Mouse (Mus musculus) erythroblast, embryonic 14.5 days (primary cell): ENCODE results near the gene Poll.

Experiments used
- GATA1 ChIP-seq: IDR thresholded peaks from 2 replicates; pipeline ENCODE4 v1.6.1; 2012; ENCODE audit warnings: low read length, inconsistent platforms, mixed read lengths
- TAL1 ChIP-seq: IDR thresholded peaks from 3 replicates; pipeline ENCODE4 v1.6.1; 2012; ENCODE audit warnings: low read length, inconsistent platforms, mixed read lengths

GRCm38 (mm10) chr19:45579416-45579815 lies 19.1 kb upstream of the Poll start:
- no peak for TF ChIP-seq GATA1
- no peak for TF ChIP-seq TAL1
